Mouse (Mus musculus): ENCODE results near the gene Mef2b.
"Not testable (repeated sequence)": the region's sequence is repeated elsewhere in the genome, so short reads cannot be mapped to it uniquely, and the experiment has no call there.

The Mef2b gene

GRCm38 (mm10) chr8:70178231-70178630, 38.7 kb downstream of the Mef2b start:
- CTCF ChIA-PET: no interaction called here

GRCm38 (mm10) chr8:70179082-70179481, 39.6 kb downstream of the Mef2b start:
- CTCF ChIA-PET: no interaction called here

- CTCF ChIA-PET: no interaction called here
Measured at GRCm38 (mm10) chr8:70181212-70181902, 41.8 kb downstream of the Mef2b start.

DNA sequence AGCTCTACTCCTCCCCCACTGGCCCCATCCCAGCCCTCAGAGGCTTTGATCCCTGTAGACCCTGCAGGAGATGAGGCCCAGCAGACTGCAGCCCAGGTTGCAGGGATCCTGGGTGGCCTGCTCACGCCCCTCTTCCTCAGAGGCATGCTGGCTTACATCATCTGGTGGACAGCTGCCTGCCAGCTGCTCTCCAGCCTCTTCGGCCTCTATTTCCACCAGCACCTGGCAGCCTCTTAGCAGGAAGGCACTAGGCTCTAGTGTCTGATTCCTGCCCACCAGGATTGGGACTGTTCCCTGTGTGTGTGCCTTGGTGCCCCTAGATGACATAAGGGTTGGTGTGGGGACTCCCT, 42.4 kb downstream of the Mef2b start:
- CTCF ChIA-PET: no interaction called here

DNA sequence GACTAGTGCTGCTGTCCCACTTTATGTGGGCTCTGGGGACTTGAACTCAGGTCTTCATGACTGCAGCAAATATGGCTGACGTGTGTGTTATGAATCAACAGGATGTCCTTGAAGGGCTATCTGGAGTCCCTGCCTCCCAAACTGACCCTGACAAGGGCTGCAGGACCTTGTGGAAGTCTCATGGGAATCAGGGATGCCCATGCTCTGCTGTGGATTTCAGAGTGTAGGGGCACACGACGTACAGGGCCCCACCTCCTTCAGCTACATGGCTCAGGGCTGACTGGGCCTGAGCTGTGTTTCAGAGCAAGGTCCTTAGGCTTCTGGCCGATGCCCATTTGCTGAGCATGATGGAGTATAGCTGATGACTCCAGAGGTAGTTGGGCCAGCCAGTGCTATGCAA, 43.7 kb downstream of the Mef2b start:
- CTCF ChIA-PET: interaction anchor here (0.6 kb wide), 1 partner anchor 741 kb away, joined by 13 read pairs; no protein-coding TSS in a partner anchor

DNA sequence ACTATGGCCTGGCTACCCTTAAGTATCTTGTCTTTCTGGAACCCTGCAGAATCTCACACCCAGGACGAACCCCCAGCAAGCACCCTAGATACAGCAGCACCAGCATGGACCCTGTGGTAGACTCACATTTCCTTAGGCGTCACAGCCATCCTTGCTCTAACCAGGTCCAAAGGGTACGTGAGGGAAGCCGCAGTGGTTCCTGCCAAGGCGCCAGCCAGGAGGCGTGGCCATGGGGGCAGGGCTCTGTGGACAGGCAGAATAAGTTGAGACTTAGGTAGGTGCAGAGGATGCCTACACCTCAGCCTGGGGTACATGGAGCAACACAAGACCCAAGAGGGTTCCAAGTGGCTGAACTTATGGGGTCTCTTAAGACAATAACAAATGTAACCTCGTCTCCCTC, 49.2 kb downstream of the Mef2b start:
- CTCF ChIA-PET: no interaction called here

GRCm38 (mm10) chr8:70193238-70193637, 53.7 kb downstream of the Mef2b start:
- CTCF ChIA-PET: no interaction called here

DNA sequence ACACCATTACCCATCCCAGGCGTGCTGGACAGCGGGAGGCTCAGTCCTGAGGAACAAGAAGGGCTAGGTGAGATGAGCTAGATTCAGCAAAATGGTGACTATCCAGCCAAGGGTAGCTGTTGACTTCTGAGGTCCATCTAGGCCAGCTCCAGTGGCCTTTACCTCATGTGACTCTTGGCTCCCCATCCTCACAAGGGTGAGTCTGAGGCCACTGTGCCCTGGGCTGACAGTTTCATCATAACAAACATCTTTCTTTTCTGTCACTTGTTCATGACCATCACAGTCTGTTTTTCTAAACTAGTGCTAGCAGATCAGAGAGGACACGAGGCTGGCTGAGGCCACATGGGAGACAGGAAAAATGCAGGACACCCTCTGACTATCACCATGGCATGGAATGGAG, 54.7 kb downstream of the Mef2b start:
- CTCF ChIA-PET: no interaction called here

DNA sequence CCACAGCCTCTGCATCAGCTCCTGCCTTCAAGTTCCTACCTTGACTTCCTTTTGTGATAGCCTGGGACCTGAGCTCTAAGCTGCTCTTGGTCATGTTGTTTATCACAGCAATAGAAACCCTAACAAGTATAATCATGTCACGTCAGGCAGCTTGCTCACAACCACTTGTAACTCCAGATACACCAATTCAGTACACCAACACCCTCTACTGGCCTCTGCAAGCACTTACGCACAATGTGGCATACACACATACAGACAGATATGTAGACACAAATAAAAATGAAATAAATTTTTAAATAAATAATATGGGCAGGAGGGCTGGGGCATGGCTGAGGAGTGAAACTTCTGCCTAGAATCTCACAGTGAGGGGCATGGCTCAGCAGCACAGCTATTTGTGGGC, 56.3 kb downstream of the Mef2b start:
- CTCF ChIA-PET: no interaction called here

- CTCF ChIA-PET: no interaction called here
Measured at GRCm38 (mm10) chr8:70197603-70198002, 58.1 kb downstream of the Mef2b start.

GRCm38 (mm10) chr8:70200098-70200681, 60.7 kb downstream of the Mef2b start:
- CTCF ChIA-PET: no interaction called here

DNA sequence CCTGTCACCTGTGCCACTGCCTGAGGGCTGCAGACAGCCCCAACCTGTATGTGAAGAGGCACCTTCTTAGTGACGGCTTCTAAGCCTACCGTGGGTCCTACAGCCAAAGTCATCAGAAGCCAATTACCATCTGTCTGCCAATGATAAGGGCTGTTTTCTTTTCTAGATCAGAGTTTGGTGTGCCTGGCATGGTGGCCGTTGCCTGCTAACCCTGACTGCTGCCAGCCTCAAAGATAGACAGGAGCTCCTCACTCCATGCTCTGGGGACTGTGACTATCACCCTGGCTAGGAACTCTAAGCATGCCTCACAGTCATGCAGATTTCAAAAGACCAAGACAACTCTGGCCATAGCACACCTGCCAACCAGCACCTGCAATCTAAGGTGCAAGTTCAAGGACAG, 61.9 kb downstream of the Mef2b start:
- CTCF ChIA-PET: no interaction called here

- CTCF ChIA-PET: interaction anchor here (0.6 kb wide), 1 partner anchor 63 kb away, joined by 3 read pairs; no protein-coding TSS in a partner anchor
Measured at GRCm38 (mm10) chr8:70203072-70203471, 63.6 kb downstream of the Mef2b start.

DNA sequence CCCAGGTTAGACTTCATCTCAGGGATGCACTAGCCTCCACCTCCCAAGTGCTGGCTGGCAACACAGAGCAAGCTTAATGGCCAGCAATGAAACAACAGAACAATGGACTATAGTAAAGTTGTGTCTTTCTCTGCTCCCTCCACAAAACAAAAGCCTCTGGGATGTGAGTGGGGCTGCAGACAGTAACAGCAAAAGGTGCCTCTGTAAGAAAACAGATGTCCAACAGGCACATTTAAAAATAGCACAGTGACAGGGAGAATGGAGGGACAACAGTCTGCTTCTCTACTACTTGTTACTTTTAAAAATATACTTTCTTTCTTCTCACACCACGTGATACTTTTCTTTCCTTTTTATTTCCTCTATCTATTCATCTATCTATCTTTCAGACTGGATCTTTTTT, 65.2 kb downstream of the Mef2b start:
- CTCF ChIA-PET: no interaction called here

- CTCF ChIA-PET: interaction anchor here (0.6 kb wide), 1 partner anchor 19 kb away, joined by 5 read pairs; no protein-coding TSS in a partner anchor
Measured at GRCm38 (mm10) chr8:70208130-70208529, 68.6 kb downstream of the Mef2b start.

DNA sequence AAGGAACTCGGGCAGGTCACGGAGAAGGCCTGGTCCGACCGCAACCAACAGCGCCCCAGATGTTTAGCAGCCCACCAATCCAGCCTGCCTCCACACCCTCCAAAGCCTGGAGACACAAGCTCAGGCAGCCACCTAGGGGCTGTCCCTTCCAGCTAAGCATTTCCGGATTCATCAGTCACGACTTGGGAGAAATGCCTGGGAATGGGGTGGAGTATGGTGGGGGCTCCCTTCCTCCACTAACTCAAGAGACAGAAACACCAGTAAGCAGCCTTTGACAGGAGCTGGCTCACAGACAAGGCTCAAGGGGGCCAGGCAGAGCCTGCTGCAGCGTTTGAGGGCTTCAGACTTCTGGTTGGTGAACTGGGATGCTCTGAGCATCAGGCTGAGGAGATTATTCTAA, 71.0 kb downstream of the Mef2b start:
- CTCF ChIA-PET: no interaction called here

GRCm38 (mm10) chr8:70211275-70211674, 71.8 kb downstream of the Mef2b start:
- CTCF ChIA-PET: no interaction called here

GRCm38 (mm10) chr8:70211726-70212111, 72.2 kb downstream of the Mef2b start:
- CTCF ChIA-PET: no interaction called here

GRCm38 (mm10) chr8:70212112-70213055, 72.9 kb downstream of the Mef2b start, which contains the start of gene Slc25a42:
Gene Slc25a42 (minus strand): TSS chr8:70212305.
- CTCF ChIA-PET: no interaction called here

DNA sequence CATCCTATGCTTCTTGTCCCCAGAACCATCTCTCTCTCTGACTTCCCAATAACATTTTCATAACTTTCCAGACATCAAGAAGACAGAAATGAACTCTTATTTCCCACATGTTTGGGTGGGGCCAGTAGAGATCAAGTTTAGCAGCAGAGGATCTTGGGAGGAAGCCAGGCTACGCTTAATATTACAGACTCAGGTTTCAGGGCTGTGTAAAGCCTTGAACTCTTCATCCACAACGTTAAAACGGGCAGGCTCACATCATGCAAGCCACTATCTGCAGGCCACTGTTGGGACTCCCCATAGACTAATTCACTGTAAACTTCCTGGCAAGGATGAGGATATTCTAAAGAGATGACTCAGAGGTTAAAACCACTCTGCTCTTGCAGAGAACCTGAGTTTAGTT, 74.9 kb downstream of the Mef2b start:
- CTCF ChIA-PET: no interaction called here

GRCm38 (mm10) chr8:70215092-70215491, 75.6 kb downstream of the Mef2b start:
- CTCF ChIA-PET: no interaction called here

GRCm38 (mm10) chr8:70216161-70216560, 76.7 kb downstream of the Mef2b start:
- CTCF ChIA-PET: not testable (repeated sequence)

DNA sequence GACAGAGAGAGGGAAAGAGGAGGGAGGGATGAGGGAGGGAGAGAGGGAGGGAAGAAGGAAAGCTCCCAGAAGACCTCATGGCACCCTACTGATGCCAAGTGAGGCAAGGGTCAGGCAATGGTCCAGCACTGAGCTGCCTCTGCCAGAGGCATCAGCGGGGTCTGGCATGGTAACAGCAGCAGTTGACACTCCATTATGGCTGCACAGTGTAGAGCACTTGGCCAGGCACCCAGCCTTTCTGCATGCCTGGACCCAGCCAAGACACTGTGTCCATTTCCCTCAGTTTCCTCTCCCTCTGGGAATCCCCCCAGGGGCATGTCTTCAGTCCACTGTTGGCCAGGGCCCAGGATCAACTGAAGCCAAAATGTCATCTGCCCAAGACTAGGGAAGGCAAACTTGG, 77.1 kb downstream of the Mef2b start:
- CTCF ChIA-PET: no interaction called here

Measured in spleen, embryonic (tissue).